8 mouse cellular contexts compared by ENCODE assay signal in genomic region chr14:56776571-56777238, GRCm38 (mm10). TPM values are rescaled to one million over a fixed set of nuclear protein-coding genes. Genes with fewer than 3 reads are reported as not detected.
DNase-seq lines count a peak whose midpoint lies in the region; ATAC-seq and TF ChIP-seq lines count a peak whose summit lies in the region.

No protein-coding gene starts in this region.

- TF ChIP-seq EP300 in ES-Bruce4 (IDR thresholded peaks at IDR 0.05; ENCODE audit: insufficient read depth, low read depth, low read length), result no peak
- no peak for TF ChIP-seq EP300 in liver, embryonic 14.5 days (IDR thresholded peaks at IDR 0.05; ENCODE audit: low read depth)

- H3K36me3 ChIP-seq in heart, embryonic 11.5 days (ENCODE audit: control insufficient read depth, insufficient read depth, low read length), result peaks cover 3% of the 10 kb centered on the region; the same call in 1 of the 2 replicates
- H3K36me3 ChIP-seq in ES-Bruce4 (ENCODE audit: control insufficient read depth, insufficient read depth, low read length, poor library complexity, severe bottlenecking), result peaks cover 6% of the 10 kb centered on the region
- peaks cover 6% of the 10 kb centered on the region for H3K36me3 ChIP-seq in forebrain, embryonic 13.5 days (ENCODE audit: poor library complexity, severe bottlenecking)
- H3K36me3 ChIP-seq in liver, embryonic 14.5 days (replicated peaks; ENCODE audit: control insufficient read depth, insufficient read depth, low read depth), result peaks cover 4% of the 10 kb centered on the region

- no peak for ATAC-seq in heart, embryonic 11.5 days (replicated peaks; ENCODE audit: insufficient number of reproducible peaks, low FRiP score, low TSS enrichment)
- no peak for ATAC-seq in forebrain, embryonic 13.5 days
- no peak for ATAC-seq in liver, embryonic 14.5 days (ENCODE audit: insufficient read depth)
- no peak for ATAC-seq in erythroid progenitor cell, adult 5-6 weeks (replicated peaks; ENCODE audit: low FRiP score, poor library complexity, severe bottlenecking)

- peak overlapping the region; percentile 22; the same call in 1 of the 2 replicates for H3K9ac ChIP-seq in heart, embryonic 11.5 days (ENCODE audit: low read depth, low read length)
- H3K9ac ChIP-seq in ES-Bruce4 (ENCODE audit: low read depth, poor library complexity, severe bottlenecking), result peak overlapping the region; percentile 87
- peak overlapping the region; percentile 97 for H3K9ac ChIP-seq in forebrain, embryonic 13.5 days
- H3K9ac ChIP-seq in liver, embryonic 14.5 days (replicated peaks), result peak overlapping the region; percentile 81

- no peak for TF ChIP-seq POLR2A in ES-Bruce4 (IDR thresholded peaks at IDR 0.05; ENCODE audit: insufficient read depth, low read length)

- H3K27me3 ChIP-seq in heart, embryonic 11.5 days (ENCODE audit: control insufficient read depth, insufficient read depth, low read length), result no peaks in the 10 kb centered on the region
- no peaks in the 10 kb centered on the region for H3K27me3 ChIP-seq in ES-Bruce4 (ENCODE audit: control insufficient read depth, insufficient read depth, low read length, poor library complexity, severe bottlenecking)
- H3K27me3 ChIP-seq in forebrain, embryonic 13.5 days, result no peaks in the 10 kb centered on the region
- no peaks in the 10 kb centered on the region for H3K27me3 ChIP-seq in liver, embryonic 14.5 days (ENCODE audit: control insufficient read depth, insufficient read depth, low read length)

- H3K9me3 ChIP-seq in heart, embryonic 11.5 days (replicated peaks; ENCODE audit: control insufficient read depth, low read length), result no peaks in the 10 kb centered on the region
- H3K9me3 ChIP-seq in ES-Bruce4 (replicated peaks; ENCODE audit: control insufficient read depth, insufficient read depth, low read length, poor library complexity, severe bottlenecking), result no peaks in the 10 kb centered on the region
- H3K9me3 ChIP-seq in forebrain, embryonic 13.5 days (replicated peaks), result no peaks in the 10 kb centered on the region
- no peaks in the 10 kb centered on the region for H3K9me3 ChIP-seq in liver, embryonic 14.5 days (ENCODE audit: control insufficient read depth, low read length)

- peak overlapping the region; percentile 88 for H3K4me3 ChIP-seq in heart, embryonic 11.5 days (ENCODE audit: low read depth, low read length)
- peak overlapping the region; percentile 61 for H3K4me3 ChIP-seq in ES-Bruce4 (ENCODE audit: low read depth, low read length)
- H3K4me3 ChIP-seq in forebrain, embryonic 13.5 days, result peak overlapping the region; percentile 96
- H3K4me3 ChIP-seq in liver, embryonic 14.5 days (ENCODE audit: insufficient read depth in 1 of 2, low read depth in 2 of 2, low read length in 2 of 2), result peak overlapping the region; percentile 77 to 91

- WGBS in heart, embryonic 11.5 days (ENCODE audit: insufficient replicate concordance), result 23% methylated on average over 11 of the region's 11 CpGs
- 30% methylated on average over 11 of the region's 11 CpGs for WGBS in forebrain, embryonic 13.5 days
- WGBS in liver, embryonic 14.5 days (ENCODE audit: insufficient replicate concordance), result 15% methylated on average over 11 of the region's 11 CpGs

- no peak for DNase-seq in heart, postnatal 14 days
- no peak for DNase-seq in liver, embryonic 14.5 days (ENCODE audit: low read depth in 3 of 3, low spot score in 3 of 3)
- DNase-seq in thymus, postnatal 0 days (ENCODE audit: low spot score), result peak; percentile 54
- DNase-seq in left cerebral cortex, postnatal 4 days, result no peak

- H3K27ac ChIP-seq in heart, embryonic 11.5 days (ENCODE audit: low read depth, low read length), result no peak overlapping the region
- no peak overlapping the region for H3K27ac ChIP-seq in ES-Bruce4 (ENCODE audit: insufficient read depth, low read length)
- H3K27ac ChIP-seq in forebrain, embryonic 13.5 days, result no peak overlapping the region
- no peak overlapping the region for H3K27ac ChIP-seq in liver, embryonic 14.5 days

- H3K4me1 ChIP-seq in heart, embryonic 11.5 days (ENCODE audit: control insufficient read depth, insufficient read depth, low read length), result peaks cover 12% of the 10 kb centered on the region
- no peaks in the 10 kb centered on the region for H3K4me1 ChIP-seq in ES-Bruce4 (ENCODE audit: control insufficient read depth, insufficient read depth, low read length)
- peaks cover 30% of the 10 kb centered on the region for H3K4me1 ChIP-seq in forebrain, embryonic 13.5 days
- H3K4me1 ChIP-seq in liver, embryonic 14.5 days (replicated peaks; ENCODE audit: control insufficient read depth in 2 of 2, insufficient read depth in 2 of 2, low read length in 1 of 2), result peaks cover 15 to 17% of the 10 kb centered on the region in 2 experiments

- intact Hi-C loops in heart, postnatal 14 days (cut with DNase I), result no loop called here
- intact Hi-C loops in left cerebral cortex, postnatal 4 days (cut with DNase I), result no loop called here

- H3K4me2 ChIP-seq in heart, embryonic 11.5 days, result peak overlapping the region; percentile 85
- peak overlapping the region; percentile 80 for H3K4me2 ChIP-seq in forebrain, embryonic 13.5 days
- H3K4me2 ChIP-seq in liver, embryonic 14.5 days (ENCODE audit: low read depth), result peak overlapping the region; percentile 92

- TF ChIP-seq CTCF in ES-Bruce4 (IDR thresholded peaks at IDR 0.05; ENCODE audit: low read depth, low read length), result no peak
- TF ChIP-seq CTCF in liver, embryonic 14.5 days (IDR thresholded peaks at IDR 0.05; ENCODE audit: low read depth), result peak; percentile 40

RNA-seq across cellular contexts. Expression of gene Pspc1, which starts 1.4 kb away (rescaled TPM):
- polyA plus RNA-seq in heart, embryonic 11.5 days (2014; fragmentation: Nextera tagmentation; extraction: Ambion mirVana), result 33.7 and 36.7 TPM in 2 replicates
- total RNA-seq in heart, postnatal 14 days (2021), result 10 to 100 TPM; 13.3 to 16.4 TPM
- polyA plus RNA-seq in ES-Bruce4 (2011; ENCODE audit: insufficient read depth, insufficient read length, low read depth, missing spikeins), result 191 and 192 TPM in 2 replicates
- polyA plus RNA-seq in forebrain, embryonic 13.5 days (2015; fragmentation: Nextera tagmentation; extraction: Ambion mirVana), result 42.9 and 52.9 TPM in 2 replicates
- polyA plus RNA-seq in liver, embryonic 14.5 days (2012; rRNA removed), result 6.8 and 12.1 TPM in 2 replicates
- polyA plus RNA-seq in liver, embryonic 14.5 days (2014; fragmentation: Nextera tagmentation; extraction: Ambion mirVana), result 11.0 and 12.0 TPM in 2 replicates
- polyA plus RNA-seq in thymus, postnatal 0 days (2015; fragmentation: Nextera tagmentation; extraction: Ambion mirVana), result 29.1 and 32.9 TPM in 2 replicates
- total RNA-seq in erythroid progenitor cell, adult 5-6 weeks (2015; ENCODE audit: low replicate concordance), result 82.2 and 100 TPM in 2 replicates
- total RNA-seq in erythroid progenitor cell, adult 5-6 weeks (2017; ENCODE audit: low replicate concordance), result 219 and 284 TPM in 2 replicates
- 10 to 100 TPM; 89.8 to 92.5 TPM for total RNA-seq in left cerebral cortex, postnatal 4 days (2021)

RNA-seq across cellular contexts. Expression of gene Zmym5, which starts 34.8 kb away (rescaled TPM):
- polyA plus RNA-seq in heart, embryonic 11.5 days (2014; fragmentation: Nextera tagmentation; extraction: Ambion mirVana), result 17.4 and 18.3 TPM in 2 replicates
- total RNA-seq in heart, postnatal 14 days (2021), result 10 to 100 TPM; 23.9 to 24.7 TPM
- 41.9 and 43.8 TPM in 2 replicates for polyA plus RNA-seq in ES-Bruce4 (2011; ENCODE audit: insufficient read depth, insufficient read length, low read depth, missing spikeins)
- polyA plus RNA-seq in forebrain, embryonic 13.5 days (2015; fragmentation: Nextera tagmentation; extraction: Ambion mirVana), result 31.6 and 32.5 TPM in 2 replicates
- 2.9 and 5.6 TPM in 2 replicates for polyA plus RNA-seq in liver, embryonic 14.5 days (2012; rRNA removed)
- 5.2 and 6.0 TPM in 2 replicates for polyA plus RNA-seq in liver, embryonic 14.5 days (2014; fragmentation: Nextera tagmentation; extraction: Ambion mirVana)
- polyA plus RNA-seq in thymus, postnatal 0 days (2015; fragmentation: Nextera tagmentation; extraction: Ambion mirVana), result 16.4 and 19.6 TPM in 2 replicates
- 24.1 and 31.9 TPM in 2 replicates for total RNA-seq in erythroid progenitor cell, adult 5-6 weeks (2015; ENCODE audit: low replicate concordance)
- total RNA-seq in erythroid progenitor cell, adult 5-6 weeks (2017; ENCODE audit: low replicate concordance), result 22.3 and 25.3 TPM in 2 replicates
- 10 to 100 TPM; 32.9 to 35.8 TPM for total RNA-seq in left cerebral cortex, postnatal 4 days (2021)

Comparison
In these comparisons a context has a peak if more than half of its experiments do, and no peak if none do; other contexts are left out.
1. H3K9ac ChIP-seq: peak in every context shown above with its lines; median percentile 97 in forebrain, embryonic 13.5 days; 87 in ES-Bruce4; 81 in liver, embryonic 14.5 days; 22 in heart, embryonic 11.5 days.